Mouse (Mus musculus) left cerebral cortex, adult 8-10 months (tissue): ENCODE measurements around the gene Spns2. TPM values are rescaled to one million over a fixed set of nuclear protein-coding genes. Genes with fewer than 3 reads are reported as not detected.

Experiments
- DNase-seq, 2 experiments: peaks; one replicate each; pipeline ENCODE4 v3.0.0; 2022; ENCODE audit warnings: low spot score in 2 of 2
- total RNA-seq, 4 experiments: library from RNA; stranded (reverse); gene quantifications; 2 replicates each; pipeline ENCODE4 v1.2.4; 2022

Gene Spns2
- total RNA-seq, 4 experiments from 2014 or later: 47.3 to 55.4 (median 51.1) TPM

DNA sequence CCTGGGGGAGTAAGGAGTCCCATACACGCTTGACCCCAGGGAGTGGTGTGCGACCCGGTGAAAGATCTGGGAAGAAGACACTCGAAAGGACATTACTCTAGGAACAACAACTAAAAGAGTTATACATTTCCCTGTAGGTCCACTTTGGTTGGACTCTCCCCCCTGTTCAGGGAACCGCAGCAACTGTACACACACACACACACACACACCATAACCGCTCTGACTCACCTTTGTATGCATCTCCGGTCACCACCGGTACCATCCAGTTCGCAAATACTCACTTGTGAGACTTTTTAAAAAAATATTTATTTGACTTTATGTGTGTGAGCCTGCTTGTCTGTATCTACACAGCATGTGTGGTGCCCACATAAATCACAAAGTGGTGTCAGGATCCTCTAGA is 77.8 kb downstream of the Spns2 start:
- DNase-seq: no peak

DNA sequence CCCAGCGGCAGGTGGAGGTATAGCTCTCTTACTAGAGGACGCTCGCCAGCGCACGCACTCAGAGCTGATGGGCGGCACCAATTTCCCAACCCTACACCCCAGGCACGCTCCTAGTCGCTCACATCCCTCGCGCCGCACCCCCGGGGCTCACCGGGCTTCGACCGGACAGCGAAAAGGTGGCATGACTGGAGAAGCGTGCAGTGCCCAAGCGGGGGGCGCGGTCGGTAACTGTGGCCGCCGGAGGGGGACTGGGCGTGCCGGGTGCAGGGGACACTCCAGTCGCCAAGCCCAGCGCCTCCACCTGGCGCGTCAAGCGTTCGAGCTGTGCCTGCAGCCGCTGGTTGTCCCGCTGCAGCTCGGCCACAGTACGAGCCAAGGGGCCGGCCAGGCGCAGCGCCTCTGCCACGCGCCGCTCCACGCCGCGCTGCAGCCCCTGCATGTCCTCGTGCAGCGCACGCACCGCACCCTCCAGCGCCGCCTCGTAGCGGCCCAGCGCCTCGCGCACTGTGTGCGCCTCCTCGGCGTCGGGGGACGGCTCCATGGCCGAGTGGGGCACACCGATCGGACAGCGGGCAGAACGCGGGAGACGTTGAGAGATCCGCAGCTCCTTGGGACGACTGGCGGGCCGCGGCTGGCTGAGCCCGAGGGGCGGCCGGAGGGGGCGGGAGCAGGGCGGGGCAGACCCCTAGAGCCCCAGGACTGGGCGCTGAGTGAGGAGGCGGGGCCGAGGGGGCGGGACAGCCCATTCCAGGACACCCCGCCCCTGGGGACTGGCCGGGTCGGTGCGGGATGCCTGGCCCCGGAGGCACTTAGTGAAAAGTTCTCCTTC is 78.4 kb downstream of the Spns2 start, which contains the start of gene Smtnl2:
Gene Smtnl2, minus strand, starts transcription at position 621 of the 829 bp plus-strand sequence.
- DNase-seq: peak in 1 of 2 experiments; percentile 18

DNA sequence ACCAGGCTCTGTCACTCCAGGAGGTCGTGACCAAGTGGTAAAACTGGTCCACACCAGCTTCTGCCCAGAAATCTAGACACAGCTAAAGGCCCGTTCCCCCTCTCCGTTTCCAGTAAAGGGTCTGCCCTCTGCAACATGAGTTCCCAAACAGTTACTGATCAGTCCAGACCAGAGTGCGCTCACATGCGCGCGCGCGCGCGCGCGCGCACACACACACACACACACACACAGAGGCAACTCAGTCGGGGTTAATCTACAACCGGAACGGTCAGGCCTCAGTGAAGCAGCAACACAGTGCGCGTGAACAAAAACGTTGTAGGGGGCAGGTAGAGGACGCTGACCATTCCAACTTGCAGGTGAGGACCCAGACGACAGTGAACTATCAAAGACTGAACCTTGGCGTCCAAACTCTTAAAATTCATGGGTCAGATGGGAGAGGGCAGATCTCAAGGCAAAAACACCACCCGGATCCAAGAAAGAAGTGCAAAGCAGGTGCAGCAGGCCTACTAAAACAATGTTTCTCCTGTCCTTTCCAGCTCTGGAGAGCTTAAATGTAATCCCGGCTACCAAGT is 79.1 kb downstream of the Spns2 start:
- DNase-seq: no peak

DNA sequence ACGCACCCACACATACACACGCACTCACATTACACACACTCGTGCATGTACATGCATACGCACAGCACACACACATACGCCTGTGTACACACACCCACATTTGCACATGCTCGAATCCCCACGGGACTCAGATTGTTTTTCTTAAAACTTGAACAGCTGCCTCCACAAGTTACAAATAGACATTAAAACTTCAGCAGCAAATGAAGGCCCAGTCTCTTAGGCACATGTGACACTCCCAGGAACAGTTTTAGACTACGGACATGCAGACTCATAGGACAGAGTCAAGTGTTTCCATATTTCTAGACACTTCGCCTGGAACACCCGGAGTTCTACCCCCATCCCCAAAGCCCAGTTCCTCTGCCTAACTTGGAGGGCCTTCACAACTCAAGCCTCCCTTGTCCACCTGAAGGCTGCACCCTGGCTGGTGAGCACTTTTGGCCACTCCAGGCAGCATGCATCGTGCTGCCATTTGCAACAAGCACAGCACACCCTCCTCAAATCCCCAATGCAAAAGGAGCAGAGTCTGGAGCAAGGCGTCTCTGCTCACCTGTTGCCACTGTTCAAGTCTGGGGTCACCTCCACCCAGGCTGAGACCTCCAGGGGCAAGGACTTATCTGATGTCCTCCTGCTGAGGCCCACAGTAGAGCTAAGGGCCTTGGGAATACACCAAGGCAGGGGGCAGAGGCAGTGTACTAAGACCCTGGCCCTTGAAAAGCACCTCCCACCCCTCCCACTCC is 79.9 kb downstream of the Spns2 start:
- DNase-seq: no peak

DNA sequence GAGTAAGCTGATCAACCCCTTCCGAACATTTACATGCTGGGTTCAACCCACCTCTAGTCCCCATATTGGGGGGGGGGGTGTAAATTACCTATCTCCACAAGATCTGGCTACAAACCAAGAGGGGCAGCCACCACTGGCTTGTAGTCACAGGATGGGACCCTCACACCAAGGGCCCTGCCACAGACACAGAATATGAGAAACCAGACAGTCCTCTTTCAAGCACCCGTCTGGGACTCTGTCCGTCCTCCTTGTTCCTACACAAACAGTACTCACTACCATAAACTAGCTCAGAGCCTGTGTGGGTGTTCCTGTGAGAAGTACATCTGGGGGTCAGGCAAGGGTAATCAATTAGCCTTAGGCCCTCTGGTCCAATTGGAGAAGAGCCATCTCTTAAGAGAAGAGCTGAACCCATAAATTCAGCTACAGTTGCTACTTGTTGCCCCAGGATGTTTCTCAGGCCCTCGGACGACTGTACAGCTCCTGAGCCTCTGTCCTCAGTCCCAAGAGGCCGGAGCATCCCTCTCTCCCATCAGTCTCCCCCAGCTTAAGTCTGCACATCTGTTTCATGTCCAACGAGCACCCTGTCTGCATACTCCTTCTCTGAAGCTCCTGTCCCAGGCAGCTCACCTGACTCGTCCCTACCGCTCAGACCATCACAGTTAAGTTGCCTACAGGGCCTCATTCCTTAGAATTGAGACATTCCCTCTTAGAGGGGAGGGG is 81.1 kb downstream of the Spns2 start:
- no peak for DNase-seq

DNA sequence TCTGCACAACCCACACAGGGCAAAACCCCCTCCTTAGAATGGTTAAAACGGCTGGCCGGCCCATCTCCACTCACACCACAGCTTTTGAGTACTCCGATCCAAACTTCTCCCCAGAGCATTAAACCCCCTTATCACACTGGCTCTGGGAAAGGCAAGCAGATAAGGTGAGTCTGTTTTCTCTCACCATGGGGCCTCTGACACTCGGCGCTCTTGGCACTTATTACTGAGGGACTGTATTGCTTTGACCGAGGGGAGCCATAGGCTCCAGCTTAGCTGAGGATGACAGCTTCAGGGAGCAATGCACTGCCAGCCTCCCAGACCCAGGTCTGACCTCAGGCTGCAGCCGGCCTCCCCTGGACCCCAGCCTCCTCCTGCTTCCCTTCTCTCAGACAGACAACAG is 82.1 kb downstream of the Spns2 start:
- DNase-seq: no peak

DNA sequence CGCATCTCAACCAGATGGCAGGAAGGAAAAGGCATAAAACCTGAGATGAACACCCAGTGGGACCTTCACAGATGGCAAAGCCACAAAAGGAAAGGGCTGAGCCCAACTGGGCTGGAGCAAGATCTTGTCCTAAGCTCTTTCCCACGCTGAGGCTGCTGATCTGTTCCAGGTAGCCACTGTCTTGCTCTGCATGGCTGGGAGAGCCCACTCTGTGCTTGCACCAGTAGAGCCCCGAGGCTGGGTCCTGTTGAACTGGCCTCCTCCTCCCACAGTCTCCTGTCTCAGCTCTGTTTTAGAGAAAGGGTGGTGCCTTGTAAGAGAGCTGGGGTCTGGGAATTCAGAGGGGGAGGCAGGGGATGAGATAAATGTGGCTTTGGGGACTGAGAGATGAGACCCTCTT is 82.6 kb downstream of the Spns2 start:
- no peak for DNase-seq

DNA sequence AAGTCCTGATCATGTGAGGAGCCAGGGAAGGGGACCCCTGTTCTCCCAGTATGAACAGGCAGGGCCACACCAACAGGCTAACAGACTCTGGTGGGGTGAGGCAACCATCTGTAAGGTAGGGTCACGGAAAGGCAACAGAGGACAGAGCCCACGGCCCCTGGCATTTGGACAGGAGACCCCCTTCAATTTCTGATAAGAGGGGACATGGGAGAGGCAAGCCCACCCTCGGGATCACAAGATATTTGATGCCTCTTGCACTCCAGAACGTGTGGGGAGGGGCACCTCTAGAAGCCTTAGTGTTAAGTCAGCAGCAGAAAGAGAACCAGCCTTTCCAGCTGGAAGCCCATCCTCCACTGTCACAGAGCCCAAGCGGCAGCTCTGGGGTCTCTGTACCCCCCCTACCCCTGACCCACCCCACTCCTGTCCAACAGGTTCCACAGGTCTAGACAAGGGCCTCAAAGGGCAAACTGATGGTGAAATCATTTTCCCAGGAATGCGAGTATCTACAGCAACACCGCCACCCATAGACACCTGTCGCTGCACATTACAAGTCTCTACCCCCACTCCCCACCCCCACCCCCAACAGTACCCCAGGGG is 83.5 kb downstream of the Spns2 start:
- no peak for DNase-seq

DNA sequence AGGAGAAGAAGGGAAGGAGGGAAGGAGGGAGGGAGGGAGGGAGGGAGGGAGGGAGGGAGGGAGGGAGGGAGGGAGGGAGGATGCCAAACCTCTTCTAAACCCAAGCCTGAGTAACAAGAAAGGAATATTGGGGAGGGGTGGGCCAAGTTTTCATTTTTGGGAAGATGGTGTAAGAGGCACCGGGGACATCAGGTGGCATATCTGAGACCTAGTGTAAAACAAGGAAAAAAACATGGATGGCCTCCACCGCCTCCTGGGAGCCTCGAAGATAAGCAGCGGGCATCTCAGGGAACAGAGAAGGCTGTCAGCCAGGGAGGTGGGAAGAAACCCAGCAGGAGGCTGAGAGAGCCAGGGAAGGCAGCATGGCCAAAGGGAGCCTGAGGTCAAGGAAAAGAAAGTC is 84.2 kb downstream of the Spns2 start:
- no peak for DNase-seq

DNA sequence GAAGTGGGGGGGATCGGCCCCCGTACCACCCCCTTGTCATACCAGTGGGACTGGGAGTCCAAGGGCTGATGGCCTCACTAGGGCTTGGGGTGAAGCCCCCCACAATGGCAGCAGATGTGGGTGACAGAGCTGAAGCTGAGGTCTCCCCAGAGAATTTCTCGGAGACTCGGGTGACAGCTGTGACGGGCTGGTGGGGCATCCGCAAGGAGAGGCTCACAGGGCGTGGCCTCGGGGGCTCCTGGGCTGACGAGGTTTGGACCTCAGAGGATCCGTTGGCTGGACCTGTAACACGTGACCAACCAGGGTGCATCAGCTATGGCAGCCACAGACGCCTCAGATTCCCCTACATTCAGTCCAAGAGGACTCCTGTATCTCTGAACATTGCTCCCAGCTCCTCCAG is 86.7 kb downstream of the Spns2 start:
- DNase-seq: no peak

DNA sequence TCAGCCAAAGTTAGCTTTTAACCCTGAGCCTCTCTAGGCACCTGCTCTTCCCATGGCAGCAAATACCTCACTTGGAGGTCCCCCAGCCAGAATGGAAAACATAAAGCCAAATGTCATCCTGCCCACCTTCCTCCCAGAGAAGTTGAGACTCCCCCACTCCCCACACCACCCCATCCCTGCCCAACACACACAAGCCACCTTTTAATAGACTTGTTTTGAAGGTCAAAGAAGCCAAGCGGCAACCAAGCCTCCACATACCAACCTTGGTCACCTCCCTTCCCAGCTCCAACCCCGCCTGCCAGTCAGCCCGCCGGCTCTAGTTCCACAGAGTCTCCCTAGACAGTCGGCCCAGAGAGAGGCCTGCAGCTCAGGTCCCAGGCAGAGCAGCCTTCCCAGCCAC is 87.7 kb downstream of the Spns2 start:
- DNase-seq: no peak

Other genes with a start within 250 kb of the Spns2 start
- gene Slc13a5, start 222.7 kb downstream of the Spns2 start, total RNA-seq: 10 to 100 TPM; 15.6 to 18.8 (median 17.2) TPM
- gene Xaf1, start 188.3 kb downstream of the Spns2 start, total RNA-seq: 10 to 100 TPM in 2 of 4 experiments, 1 to 10 TPM in 2; 5.6 to 11.8 (median 10.1) TPM
- not detected for gene Fbxo39, start 175.5 kb downstream of the Spns2 start, total RNA-seq
- gene Tekt1, start 127.5 kb downstream of the Spns2 start, total RNA-seq: 1 to 10 TPM; 1.3 to 3.5 (median 2.5) TPM
- gene Smtnl2, start 78.2 kb downstream of the Spns2 start, total RNA-seq: 1 to 10 TPM in 2 of 4 experiments, under 1 TPM in 2; 0.89 to 2.9 (median 1.1) TPM
- under 1 TPM in 1 of 4 experiments, not detected in 3; 0.23 TPM for gene Ggt6, start 54.4 kb downstream of the Spns2 start, total RNA-seq
- 10 to 100 TPM; 48.1 to 54.6 (median 51.3) TPM for gene Mybbp1a, start 48.5 kb downstream of the Spns2 start, total RNA-seq
- 1 to 10 TPM in 1 of 4 experiments, under 1 TPM in 3; 0.32 to 1.1 (median 0.68) TPM for gene Spns3, start 60.6 kb upstream of the Spns2 start, total RNA-seq
- gene Ube2g1, start 117.4 kb upstream of the Spns2 start, total RNA-seq: 10 to 100 TPM; 41.9 to 47.2 (median 44.4) TPM
- gene Ankfy1, start 200.1 kb upstream of the Spns2 start, total RNA-seq: 10 to 100 TPM; 32.6 to 35.6 (median 35.1) TPM